Mouse (Mus musculus): ENCODE measurements around the gene Jmjd1c.

- TF ChIP-seq CTCF (IDR thresholded peaks at IDR 0.05; ENCODE audit: borderline replicate concordance, insufficient read depth, low read depth, low read length) (no peak), POLR2A (IDR thresholded peaks at IDR 0.05; ENCODE audit: borderline replicate concordance, insufficient read depth, low read length) (no peak)
Observed at GRCm38 (mm10) chr10:67201769-67202168, 105.8 kb downstream of the Jmjd1c start.

Data from cerebellum, adult 2 months (tissue).